Mouse (Mus musculus) liver, postnatal 0 days (tissue): ENCODE measurements at regions not wholly inside any gene's neighbourhood (a gene's known extent, or its start where the extent isn't known, plus 50 kb on each side); places are given as distances from the start of the nearest gene placed in this dataset.

ENCODE experiments used
- ATAC-seq: fragments of 200-750 bp; cut with Nextera tagmentation; 2 replicates; pipeline ENCODE4 v1.8.0; 2017; ENCODE audit warnings: mild to moderate bottlenecking, moderate library complexity
- DNase-seq: peaks from one replicate; pipeline ENCODE4 v3.0.0-alpha.2; 2016
- H3K27ac ChIP-seq: fragments of 300-500 bp; sonication (generic); 2 replicates; pipeline ENCODE4 v1.5.1; 2014; ENCODE audit warnings: antibody characterized with exemption, moderate library complexity, mild to moderate bottlenecking, low read depth
- H3K27me3 ChIP-seq: fragments of 300-500 bp; sonication (generic); 2 replicates; pipeline ENCODE4 v1.6.1; 2014; ENCODE audit warnings: low read length, control low read depth, mixed read lengths; ENCODE audit not compliant: insufficient read depth
- H3K36me3 ChIP-seq: fragments of 300-500 bp; sonication (generic); replicated peaks from 2 replicates; pipeline ENCODE4 v1.6.1; 2014; ENCODE audit warnings: mild to moderate bottlenecking, control low read depth, low read length, moderate library complexity, mixed read lengths; ENCODE audit not compliant: insufficient read depth
- H3K4me1 ChIP-seq: fragments of 300-500 bp; sonication (generic); 2 replicates; pipeline ENCODE4 v1.6.1; 2014; ENCODE audit warnings: antibody characterized with exemption, mild to moderate bottlenecking, control low read depth; ENCODE audit not compliant: insufficient read depth
- H3K4me2 ChIP-seq: fragments of 300-500 bp; sonication (generic); 2 replicates; pipeline ENCODE4 v1.6.1; 2014; ENCODE audit warnings: low read depth, mild to moderate bottlenecking, low read length, moderate library complexity, mixed read lengths
- H3K4me3 ChIP-seq: fragments of 300-500 bp; sonication (generic); 2 replicates; pipeline ENCODE4 v1.5.1; 2014; ENCODE audit warnings: low read depth, low read length
- H3K9ac ChIP-seq: fragments of 300-500 bp; sonication (generic); replicated peaks from 2 replicates; pipeline ENCODE4 v1.6.1; 2014; ENCODE audit warnings: mild to moderate bottlenecking, moderate library complexity
- H3K9me3 ChIP-seq: fragments of 300-500 bp; sonication (generic); 2 replicates; pipeline ENCODE4 v1.6.1; 2016; ENCODE audit warnings: mild to moderate bottlenecking, control low read depth, low read length, mixed read lengths
- CTCF ChIP-seq: sonication (generic); IDR thresholded peaks from 2 replicates; pipeline ENCODE4 v1.5.1; 2016; ENCODE audit warnings: antibody characterized with exemption, low read depth
- EP300 ChIP-seq: IDR thresholded peaks from 2 replicates; pipeline ENCODE4 v1.6.1; 2016; ENCODE audit warnings: antibody characterized with exemption, low read depth, mild to moderate bottlenecking
- WGBS: fragments of 180-500 bp; shearing (Covaris S2); extraction: QIAGEN DNeasy Blood & Tissue Kit; methylation state at CpG from one replicate; pipeline ENCODE4 v1.1.7; 2014; ENCODE audit not compliant: insufficient replicate concordance; 5-methylcytosine and 5-hydroxymethylcytosine counted together

DNA sequence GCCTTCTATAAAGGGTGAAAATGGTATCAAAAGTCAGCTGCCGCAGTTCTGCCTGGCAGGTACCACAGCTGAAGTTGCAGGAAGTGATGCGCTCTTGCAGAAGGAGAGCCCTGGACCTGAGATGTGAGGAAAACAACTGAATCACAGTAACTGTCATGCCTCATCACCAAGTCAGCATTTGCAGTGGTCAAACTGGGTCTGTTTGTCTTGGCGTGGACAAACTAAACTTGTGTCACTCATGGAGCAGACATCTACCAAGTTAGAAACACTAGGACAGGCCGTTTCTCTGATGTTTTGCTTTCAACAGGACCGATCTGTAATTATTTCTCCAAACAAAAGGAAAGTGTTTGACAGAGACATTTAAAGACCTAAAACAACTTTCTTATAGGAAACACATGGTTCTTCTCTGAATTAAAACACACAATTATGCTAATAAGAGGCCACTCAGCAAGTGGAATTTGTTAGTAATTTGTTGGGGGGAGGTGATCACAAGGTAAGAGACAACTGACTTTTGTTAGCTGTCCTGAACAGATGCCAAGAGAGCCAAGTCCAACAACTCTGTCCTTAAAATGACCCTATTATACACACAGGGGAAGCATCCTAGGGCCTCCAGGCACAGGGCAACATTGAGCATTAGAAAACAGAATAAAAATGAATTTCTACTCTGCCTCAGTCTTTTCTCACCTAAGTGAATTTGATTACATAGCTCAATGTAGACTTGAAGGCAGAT, 470.2 kb downstream of the Ebf1 start:
- peak overlapping the region; percentile 33; the same call in 1 of the 2 replicates for H3K4me2 ChIP-seq
- H3K4me1 ChIP-seq, result 0 out of 2 replicates have a peak, but pooled peaks cover 3% of the 10 kb centered on the region
- H3K27ac ChIP-seq, result peak overlapping the region; percentile 56; the same call in 1 of the 2 replicates
- H3K36me3 ChIP-seq, result no peaks in the 10 kb centered on the region
- H3K9me3 ChIP-seq, result no peaks in the 10 kb centered on the region
- peak; percentile 98 for ATAC-seq
- TF ChIP-seq CTCF, result no peak
- peak; percentile 41; the same call in 1 of the 2 replicates for TF ChIP-seq EP300
- H3K9ac ChIP-seq, result no peak overlapping the region
- H3K27me3 ChIP-seq, result no peaks in the 10 kb centered on the region
- DNase-seq, result peak; percentile 22
- no peak overlapping the region for H3K4me3 ChIP-seq
- 59% methylated on average over 5 of the region's 5 CpGs for WGBS

DNA sequence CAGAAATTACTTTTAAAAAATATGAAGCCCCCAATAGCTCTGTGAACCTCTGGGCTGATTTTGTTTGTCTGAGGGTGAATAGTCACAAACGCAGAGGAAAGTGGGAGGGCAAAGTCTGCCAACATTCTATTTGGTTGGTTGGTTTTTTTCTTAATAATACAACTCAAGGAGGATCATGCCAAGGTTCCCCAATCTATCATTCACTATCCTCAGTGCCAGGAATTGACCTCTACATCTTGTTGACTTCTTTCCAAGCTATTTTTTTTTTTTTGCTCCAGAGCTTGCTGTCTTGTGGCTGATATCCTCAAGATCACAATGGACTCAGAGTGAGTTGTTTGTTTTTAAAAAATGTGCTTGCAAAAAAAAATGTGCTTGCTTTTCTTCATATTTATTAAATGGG, 471.2 kb downstream of the Ebf1 start:
- Histone ChIP-seq H3K36me3 (no peaks in the 10 kb centered on the region), H3K4me2 (no peak overlapping the region), H3K9ac (no peak overlapping the region), H3K27me3 (no peaks in the 10 kb centered on the region), H3K4me3 (no peak overlapping the region), H3K9me3 (no peaks in the 10 kb centered on the region), H3K4me1 (0 out of 2 replicates have a peak, but pooled peaks cover 3% of the 10 kb centered on the region), H3K27ac (no peak overlapping the region)
- ATAC-seq (no peak), DNase-seq (no peak)
- WGBS, result 63% methylated on average over 1 of the region's 1 CpGs
- TF ChIP-seq EP300 (no peak), CTCF (no peak)

DNA sequence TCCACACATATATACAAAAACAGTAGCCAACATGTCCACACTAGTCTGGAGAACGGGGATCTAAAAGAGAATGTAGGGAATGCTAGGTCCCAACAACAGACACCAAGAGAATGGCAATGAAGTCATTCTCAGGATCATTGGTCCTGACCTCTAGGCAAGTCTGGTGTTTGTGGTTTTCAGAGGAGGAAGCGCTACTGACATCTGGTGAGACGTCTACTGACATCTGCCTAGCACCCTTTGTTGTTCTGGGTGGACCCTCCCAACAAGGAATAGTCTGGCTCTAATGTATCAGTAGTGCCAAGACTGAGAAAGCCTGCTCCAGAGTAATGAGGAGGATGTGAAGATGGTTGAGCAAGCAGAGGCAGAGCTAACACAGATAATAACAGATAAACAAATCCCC, 472.4 kb downstream of the Ebf1 start:
- H3K9ac ChIP-seq, result no peak overlapping the region
- no peak for TF ChIP-seq CTCF
- 0 out of 2 replicates have a peak, but pooled peaks cover 3% of the 10 kb centered on the region for H3K4me1 ChIP-seq
- no peaks in the 10 kb centered on the region for H3K36me3 ChIP-seq
- H3K27me3 ChIP-seq, result no peaks in the 10 kb centered on the region
- H3K4me2 ChIP-seq, result no peak overlapping the region
- H3K9me3 ChIP-seq, result no peaks in the 10 kb centered on the region
- DNase-seq (no peak), ATAC-seq (no peak)
- H3K4me3 ChIP-seq, result no peak overlapping the region
- 50% methylated on average over 3 of the region's 3 CpGs for WGBS
- H3K27ac ChIP-seq, result no peak overlapping the region

DNA sequence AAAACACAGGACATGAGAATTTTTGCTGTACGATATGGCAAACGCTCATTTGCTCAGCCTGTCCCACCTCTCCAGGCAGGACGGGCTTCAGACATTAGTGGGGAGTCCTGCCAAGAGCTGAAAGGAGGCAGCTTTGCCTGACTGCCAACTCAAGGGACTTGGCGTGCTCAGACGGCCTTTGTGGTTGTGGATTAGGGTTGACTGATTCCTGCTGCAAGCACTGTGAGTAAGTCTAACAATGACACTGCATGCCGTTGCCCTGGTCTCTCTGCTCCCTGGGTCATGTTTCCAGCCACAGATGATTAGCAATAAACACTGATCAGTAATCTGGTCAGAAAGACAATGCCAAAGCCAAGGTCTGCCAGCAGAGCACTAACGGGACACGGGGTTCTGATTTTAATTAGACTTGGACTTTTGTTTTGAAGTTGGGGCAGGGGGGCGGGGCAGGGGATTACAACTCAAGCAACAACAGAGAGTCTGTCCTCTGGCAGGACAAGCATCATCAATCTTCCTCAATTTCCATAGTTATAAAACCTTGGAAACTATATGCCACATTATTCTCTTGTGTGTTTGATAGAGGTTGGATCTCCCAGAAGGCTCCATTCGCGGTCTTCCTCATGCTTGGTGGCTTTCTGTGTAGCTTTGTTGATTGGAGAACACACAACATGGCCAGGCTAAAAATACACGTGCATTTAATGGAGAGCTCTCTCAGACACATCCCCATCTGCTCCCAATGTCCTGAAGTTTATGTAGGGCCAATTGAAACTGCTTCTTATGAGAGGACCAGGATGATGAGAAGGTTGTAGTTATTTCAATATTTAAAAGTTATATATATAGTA, 486.6 kb downstream of the Ebf1 start:
- TF ChIP-seq CTCF, result no peak
- TF ChIP-seq EP300, result no peak
- Histone ChIP-seq H3K4me1 (no peaks in the 10 kb centered on the region), H3K27ac (no peak overlapping the region), H3K9ac (no peak overlapping the region), H3K36me3 (no peaks in the 10 kb centered on the region), H3K4me3 (no peak overlapping the region), H3K4me2 (no peak overlapping the region), H3K27me3 (no peaks in the 10 kb centered on the region), H3K9me3 (no peaks in the 10 kb centered on the region)
- DNase-seq, result no peak
- 75% methylated on average over 12 of the region's 12 CpGs for WGBS
- ATAC-seq, result no peak

DNA sequence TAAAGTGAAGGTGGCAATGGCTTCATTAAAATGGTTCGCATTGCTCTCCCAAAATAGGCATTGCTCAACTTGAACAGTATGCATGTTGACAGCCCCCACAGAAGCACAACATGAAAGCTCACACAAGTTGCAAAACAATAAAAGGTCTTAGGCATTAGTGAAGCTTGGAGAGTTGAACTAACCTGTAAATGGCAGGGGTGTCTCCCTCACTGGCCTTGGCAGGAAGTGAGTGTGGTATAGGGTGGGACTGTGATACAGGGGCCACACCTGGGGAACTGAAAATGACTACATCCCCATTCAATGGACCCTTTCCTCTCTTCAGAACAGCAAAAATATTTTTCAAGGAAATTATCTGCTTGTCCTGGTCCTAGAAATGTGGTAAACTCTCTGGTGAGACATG, 499.6 kb downstream of the Ebf1 start:
- H3K27me3 ChIP-seq, result no peaks in the 10 kb centered on the region
- peak overlapping the region; percentile 22; the same call in 1 of the 2 replicates for H3K27ac ChIP-seq
- ATAC-seq (no peak), DNase-seq (no peak)
- H3K4me1 ChIP-seq, result no peaks in the 10 kb centered on the region
- no peaks in the 10 kb centered on the region for H3K9me3 ChIP-seq
- no peak overlapping the region for H3K9ac ChIP-seq
- 71% methylated on average over 1 of the region's 1 CpGs for WGBS
- TF ChIP-seq CTCF, result no peak
- no peak for TF ChIP-seq EP300
- no peak overlapping the region for H3K4me2 ChIP-seq
- no peaks in the 10 kb centered on the region for H3K36me3 ChIP-seq
- no peak overlapping the region for H3K4me3 ChIP-seq

- TF ChIP-seq EP300 (no peak), CTCF (no peak)
- no peak overlapping the region for H3K4me2 ChIP-seq
- H3K27ac ChIP-seq, result no peak overlapping the region
- H3K9me3 ChIP-seq, result no peaks in the 10 kb centered on the region
- H3K4me3 ChIP-seq, result no peak overlapping the region
- no peaks in the 10 kb centered on the region for H3K27me3 ChIP-seq
- no peaks in the 10 kb centered on the region for H3K4me1 ChIP-seq
- ATAC-seq (no peak), DNase-seq (no peak)
- H3K36me3 ChIP-seq, result no peaks in the 10 kb centered on the region
- H3K9ac ChIP-seq, result no peak overlapping the region
- WGBS, result 80% methylated on average over 2 of the region's 2 CpGs
These were observed 506.2 kb downstream of the Ebf1 start for GRCm38 (mm10) chr11:45123276-45123675.
